Mouse (Mus musculus): ENCODE results near the gene Aqp2.

GRCm38 (mm10) chr15:99605595-99605994, 26.7 kb downstream of the Aqp2 start:
- TF ChIP-seq CTCF (IDR thresholded peaks at IDR 0.05; ENCODE audit: control insufficient read depth, insufficient read depth, insufficient read length), result no peak
- no peak for TF ChIP-seq USF1 (IDR thresholded peaks at IDR 0.05; ENCODE audit: low read depth)
- no peak for TF ChIP-seq MYOG (IDR thresholded peaks at IDR 0.05; ENCODE audit: control insufficient read depth, extremely low read depth, insufficient read length)

Measured in C2C12 (cell line).